17 mouse cellular contexts compared by ENCODE assay signal in the genomic region with DNA sequence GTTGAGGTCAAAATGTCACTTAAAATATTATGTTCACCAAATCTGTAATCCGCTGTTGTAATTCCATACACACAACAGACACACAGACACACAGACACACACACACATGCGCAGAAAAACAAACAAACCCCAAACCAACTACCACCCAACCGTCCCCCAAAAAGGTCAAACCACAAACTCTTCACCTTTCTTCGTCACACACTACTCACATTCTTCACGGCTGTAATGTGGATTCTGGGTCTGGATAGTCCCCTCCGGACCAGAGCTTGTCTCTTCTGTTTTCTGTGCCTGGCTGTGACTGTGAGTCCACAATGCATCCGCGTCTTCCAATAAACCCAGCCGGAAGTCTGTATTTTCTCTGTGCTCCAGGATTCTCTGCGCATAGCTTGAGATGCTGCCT.
"Had no signal": no experiment of that assay in that cellular context is flagged by ENCODE, and none has a peak within 500 bp of the region (broad histone marks: within the 10 kb centered on the region; RNA-seq: fewer than 3 reads in every experiment).

No protein-coding gene starts in this region.

- H3K27ac ChIP-seq: intestine, embryonic 15.5 days; kidney, embryonic 15.5 days; limb, embryonic 12.5 days; limb, embryonic 15.5 days; liver, embryonic 14.5 days; neural tube, embryonic 13.5 days had no signal

- H3K27me3 ChIP-seq: intestine, embryonic 15.5 days; kidney, embryonic 15.5 days; limb, embryonic 12.5 days; limb, embryonic 15.5 days; neural tube, embryonic 13.5 days had no signal

- H3K4me3 ChIP-seq: intestine, embryonic 15.5 days; kidney, embryonic 15.5 days; limb, embryonic 12.5 days; limb, embryonic 15.5 days; neural tube, embryonic 13.5 days had no signal

- H3K36me3 ChIP-seq: intestine, embryonic 15.5 days had no signal

- H3K4me1 ChIP-seq: intestine, embryonic 15.5 days; kidney, embryonic 15.5 days; limb, embryonic 12.5 days; limb, embryonic 15.5 days had no signal

- H3K9me3 ChIP-seq: intestine, embryonic 15.5 days; kidney, embryonic 15.5 days; limb, embryonic 12.5 days; limb, embryonic 15.5 days; neural tube, embryonic 13.5 days had no signal

- ATAC-seq: intestine, embryonic 15.5 days; liver, postnatal 0 days had no signal

- DNase-seq: kidney, adult 11 months; kidney, adult 8-10 months; kidney, postnatal 10 days; kidney, postnatal 4 days; left cerebral cortex, postnatal 4 days; liver, postnatal 0 days; lung, embryonic 14.5 days; lung, postnatal 10 days; lung, postnatal 36 days; midbrain, embryonic 14.5 days; thymus, postnatal 4 days had no signal
